Mouse (Mus musculus) testis, adult 2 months (tissue): ENCODE measurements around the gene Tacr2.

Source experiments
- CTCF ChIP-seq: fragments of 200-500 bp; IDR thresholded peaks from 2 replicates; pipeline ENCODE4 v1.5.1; 2012; ENCODE audit warnings: low read depth, mild to moderate bottlenecking, inconsistent platforms, low read length, moderate library complexity; ENCODE audit not compliant: control insufficient read depth, insufficient read depth, insufficient replicate concordance
- POLR2A ChIP-seq: fragments of 200-500 bp; IDR thresholded peaks from 2 replicates; pipeline ENCODE4 v1.6.1; 2012; ENCODE audit warnings: low read depth, mild to moderate bottlenecking, inconsistent platforms, low read length, moderate library complexity; ENCODE audit not compliant: control insufficient read depth

DNA sequence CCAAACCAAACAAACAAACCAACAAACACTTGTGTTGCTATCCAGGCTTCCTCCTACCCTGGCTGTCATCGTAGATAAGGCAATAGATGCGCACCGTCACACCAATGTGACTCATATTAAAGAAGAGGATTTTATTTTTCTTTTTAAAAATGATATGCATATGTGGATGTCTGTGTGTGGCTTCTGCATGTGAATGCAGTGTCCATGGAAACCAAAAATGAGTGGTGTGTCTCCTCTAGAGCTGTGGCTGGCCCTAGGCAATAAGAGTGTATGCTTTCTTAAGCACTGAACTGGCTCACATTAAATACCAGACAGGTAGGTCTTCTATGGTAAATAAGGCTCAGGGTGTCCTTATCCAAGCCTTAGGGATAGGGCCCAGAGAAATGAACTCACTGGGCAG, 13.6 kb upstream of the Tacr2 start:
- TF ChIP-seq POLR2A (no peak), CTCF (no peak)
